Mouse (Mus musculus) forebrain, embryonic 11.5 days (tissue): ENCODE results near the gene Nkx2-4. TPM values are rescaled to one million over a fixed set of nuclear protein-coding genes. Genes with fewer than 3 reads are reported as not detected.

Experiments
- ATAC-seq: fragments of 200-750 bp; cut with Nextera tagmentation; replicated peaks from 2 replicates; pipeline ENCODE4 v1.8.0; 2017; ENCODE audit warnings: moderate TSS enrichment; ENCODE audit not compliant: low FRiP score
- DNase-seq: peaks from one replicate; pipeline ENCODE4 v3.0.0-alpha.2; 2017; ENCODE audit warnings: low spot score
- H3K27ac ChIP-seq: fragments of 300-500 bp; sonication (generic); 2 replicates; pipeline ENCODE4 v1.5.1; 2014; ENCODE audit warnings: low read depth, low read length
- H3K27me3 ChIP-seq: fragments of 300-500 bp; sonication (generic); 2 replicates; pipeline ENCODE4 v1.6.1; 2014; ENCODE audit warnings: mild to moderate bottlenecking, low read length, mixed read lengths; ENCODE audit not compliant: control insufficient read depth, insufficient read depth
- H3K36me3 ChIP-seq: fragments of 300-500 bp; sonication (generic); 2 replicates; pipeline ENCODE4 v1.6.1; 2014; ENCODE audit warnings: mild to moderate bottlenecking, low read length, moderate library complexity, mixed read lengths; ENCODE audit not compliant: control insufficient read depth, insufficient read depth
- H3K4me1 ChIP-seq: fragments of 300-500 bp; sonication (generic); replicated peaks from 2 replicates; pipeline ENCODE4 v1.6.1; 2014; ENCODE audit warnings: low read length, mixed read lengths; ENCODE audit not compliant: control insufficient read depth, insufficient read depth
- H3K4me2 ChIP-seq: fragments of 300-500 bp; sonication (generic); 2 replicates; pipeline ENCODE4 v1.6.1; 2014; ENCODE audit warnings: low read depth, mild to moderate bottlenecking, low read length, moderate library complexity, mixed read lengths; ENCODE audit not compliant: severe bottlenecking
- H3K4me3 ChIP-seq: fragments of 300-500 bp; sonication (generic); 2 replicates; pipeline ENCODE4 v1.5.1; 2014; ENCODE audit warnings: low read depth, low read length
- H3K9ac ChIP-seq: fragments of 300-500 bp; sonication (generic); 2 replicates; pipeline ENCODE4 v1.6.1; 2014; ENCODE audit warnings: low read length
- H3K9me3 ChIP-seq: fragments of 300-500 bp; sonication (generic); 2 replicates; pipeline ENCODE4 v1.6.1; 2016; ENCODE audit warnings: low read length, mixed read lengths; ENCODE audit not compliant: control insufficient read depth
- WGBS: fragments of 180-500 bp; shearing (Covaris S2); extraction: QIAGEN DNeasy Blood & Tissue Kit; methylation state at CpG from one replicate; pipeline ENCODE4 v1.1.7; 2014; 5-methylcytosine and 5-hydroxymethylcytosine counted together
- polyA plus RNA-seq: library from polyadenylated mRNA; unstranded; fragments of >200 nt; fragmentation: Nextera tagmentation; extraction: Ambion mirVana; gene quantifications from 2 replicates; pipeline ENCODE4 v1.2.1, GENCODE M21; 2014

Gene Nkx2-4
- 1.3 and 3.8 TPM in 2 replicates for polyA plus RNA-seq

- under 1% methylated on average over 82 of the region's 82 CpGs for WGBS
- H3K9me3 ChIP-seq: no peaks in the 10 kb centered on the region
- peak within 1 kb of the TSS; percentile 26; the same call in 1 of the 2 replicates for H3K4me2 ChIP-seq
- H3K27me3 ChIP-seq: peaks cover 65% of the 10 kb centered on the region
- no peak within 1 kb of the TSS for H3K27ac ChIP-seq
- ATAC-seq (peak; percentile 48), DNase-seq (peak; percentile 63)
- peaks cover 6% of the 10 kb centered on the region; the same call in 1 of the 2 replicates for H3K4me1 ChIP-seq
- H3K4me3 ChIP-seq: peak within 1 kb of the TSS; percentile 26
- H3K9ac ChIP-seq: no peak within 1 kb of the TSS; the same call in 1 of the 2 replicates
- H3K36me3 ChIP-seq: no peaks in the 10 kb centered on the region
Measured at GRCm38 (mm10) chr2:147085072-147085870, at the start of gene Nkx2-4. Gene Nkx2-4, minus strand, starts transcription at chr2:147085445.

DNA sequence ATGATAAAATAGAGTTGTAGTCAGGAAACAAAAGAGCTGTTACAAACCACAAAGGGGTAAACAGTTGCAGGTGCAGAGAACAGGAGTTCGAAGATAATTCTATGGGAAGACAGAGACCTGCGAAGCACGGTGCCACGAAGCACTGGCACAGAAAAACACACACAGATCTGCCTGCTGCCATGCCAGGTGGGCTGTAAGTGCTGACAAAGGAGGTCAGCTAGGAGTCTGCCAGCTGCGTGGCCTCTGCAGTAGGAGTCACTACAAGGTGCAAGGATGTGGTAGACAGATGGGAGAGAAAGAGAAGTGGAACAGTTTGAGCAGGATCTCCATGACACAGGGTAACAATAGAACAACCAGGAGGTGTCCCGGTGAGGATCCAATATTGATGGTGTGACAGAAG lies 42.1 kb upstream of the Nkx2-4 start:
- Histone ChIP-seq H3K4me3 (no peak overlapping the region), H3K4me1 (no peaks in the 10 kb centered on the region), H3K27ac (no peak overlapping the region), H3K4me2 (no peak overlapping the region), H3K27me3 (no peaks in the 10 kb centered on the region), H3K9me3 (no peaks in the 10 kb centered on the region), H3K36me3 (no peaks in the 10 kb centered on the region), H3K9ac (no peak overlapping the region)
- DNase-seq (no peak), ATAC-seq (no peak)
- WGBS: 83% methylated on average over 6 of the region's 6 CpGs

GRCm38 (mm10) chr2:147119736-147120135 lies 34.5 kb upstream of the Nkx2-4 start:
- Histone ChIP-seq H3K4me2 (no peak overlapping the region), H3K9me3 (no peaks in the 10 kb centered on the region), H3K4me3 (no peak overlapping the region), H3K4me1 (no peaks in the 10 kb centered on the region), H3K36me3 (no peaks in the 10 kb centered on the region), H3K9ac (no peak overlapping the region), H3K27ac (no peak overlapping the region), H3K27me3 (no peaks in the 10 kb centered on the region)
- DNase-seq (no peak), ATAC-seq (no peak)
- 93% methylated on average over 1 of the region's 1 CpGs for WGBS

- DNase-seq (no peak), ATAC-seq (no peak)
- Histone ChIP-seq H3K4me3 (no peak overlapping the region), H3K9me3 (no peaks in the 10 kb centered on the region), H3K36me3 (no peaks in the 10 kb centered on the region), H3K27ac (no peak overlapping the region), H3K4me2 (no peak overlapping the region), H3K4me1 (peaks cover 6% of the 10 kb centered on the region; the same call in 1 of the 2 replicates), H3K9ac (no peak overlapping the region), H3K27me3 (peaks cover 59% of the 10 kb centered on the region)
- 12% methylated on average over 5 of the region's 5 CpGs for WGBS
Measured at GRCm38 (mm10) chr2:147086441-147086840, 1.2 kb upstream of the Nkx2-4 start.

GRCm38 (mm10) chr2:147085937-147086336 lies 692 bp upstream of the Nkx2-4 start:
- peaks cover 6% of the 10 kb centered on the region; the same call in 1 of the 2 replicates for H3K4me1 ChIP-seq
- H3K4me2 ChIP-seq: no peak overlapping the region
- no peak for DNase-seq
- H3K9ac ChIP-seq: no peak overlapping the region
- H3K4me3 ChIP-seq: no peak overlapping the region
- 2% methylated on average over 6 of the region's 6 CpGs for WGBS
- H3K36me3 ChIP-seq: no peaks in the 10 kb centered on the region
- ATAC-seq: 0 out of 2 replicates have a peak, but pooled peaks have one; percentile 6
- H3K9me3 ChIP-seq: no peaks in the 10 kb centered on the region
- no peak overlapping the region for H3K27ac ChIP-seq
- peaks cover 64% of the 10 kb centered on the region for H3K27me3 ChIP-seq

DNA sequence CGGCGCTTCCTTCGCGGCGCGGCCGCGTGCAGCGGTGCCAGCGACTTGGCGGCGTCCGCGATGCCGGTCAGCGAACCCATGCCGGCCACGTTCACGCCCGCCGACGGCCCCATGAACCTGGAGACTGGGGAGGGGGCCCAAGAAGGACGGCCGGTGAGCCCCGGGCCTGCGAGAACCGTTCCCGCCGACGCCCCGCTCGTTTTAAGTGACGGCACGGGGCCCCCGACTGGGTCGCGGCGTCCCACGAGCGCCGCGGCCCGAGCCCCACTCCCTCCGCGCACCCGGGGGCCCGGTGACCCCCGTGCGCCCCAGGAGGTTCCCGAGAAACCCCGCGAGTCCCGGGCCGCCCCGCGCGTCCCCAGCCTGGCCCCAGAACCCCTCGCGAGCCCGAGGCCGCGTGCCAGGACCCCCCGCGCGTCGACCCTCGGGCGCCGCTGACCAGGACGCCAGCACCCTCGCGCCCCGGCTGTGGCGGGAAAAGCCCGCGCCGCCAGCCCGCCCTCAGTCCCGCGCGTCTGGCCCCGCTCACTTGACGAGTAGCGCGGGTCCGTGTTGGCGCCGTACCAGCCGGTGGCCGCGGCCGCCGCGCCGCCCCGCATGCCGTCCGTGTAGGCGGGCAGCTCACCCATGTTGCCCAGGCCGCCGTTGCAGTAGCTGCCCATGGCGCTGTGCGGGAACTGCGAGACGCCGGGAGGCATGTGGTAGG lies 726 bp downstream of the Nkx2-4 start:
- no peak overlapping the region for H3K27ac ChIP-seq
- H3K4me3 ChIP-seq: peak overlapping the region; percentile 26
- DNase-seq: peak; percentile 73

DNA sequence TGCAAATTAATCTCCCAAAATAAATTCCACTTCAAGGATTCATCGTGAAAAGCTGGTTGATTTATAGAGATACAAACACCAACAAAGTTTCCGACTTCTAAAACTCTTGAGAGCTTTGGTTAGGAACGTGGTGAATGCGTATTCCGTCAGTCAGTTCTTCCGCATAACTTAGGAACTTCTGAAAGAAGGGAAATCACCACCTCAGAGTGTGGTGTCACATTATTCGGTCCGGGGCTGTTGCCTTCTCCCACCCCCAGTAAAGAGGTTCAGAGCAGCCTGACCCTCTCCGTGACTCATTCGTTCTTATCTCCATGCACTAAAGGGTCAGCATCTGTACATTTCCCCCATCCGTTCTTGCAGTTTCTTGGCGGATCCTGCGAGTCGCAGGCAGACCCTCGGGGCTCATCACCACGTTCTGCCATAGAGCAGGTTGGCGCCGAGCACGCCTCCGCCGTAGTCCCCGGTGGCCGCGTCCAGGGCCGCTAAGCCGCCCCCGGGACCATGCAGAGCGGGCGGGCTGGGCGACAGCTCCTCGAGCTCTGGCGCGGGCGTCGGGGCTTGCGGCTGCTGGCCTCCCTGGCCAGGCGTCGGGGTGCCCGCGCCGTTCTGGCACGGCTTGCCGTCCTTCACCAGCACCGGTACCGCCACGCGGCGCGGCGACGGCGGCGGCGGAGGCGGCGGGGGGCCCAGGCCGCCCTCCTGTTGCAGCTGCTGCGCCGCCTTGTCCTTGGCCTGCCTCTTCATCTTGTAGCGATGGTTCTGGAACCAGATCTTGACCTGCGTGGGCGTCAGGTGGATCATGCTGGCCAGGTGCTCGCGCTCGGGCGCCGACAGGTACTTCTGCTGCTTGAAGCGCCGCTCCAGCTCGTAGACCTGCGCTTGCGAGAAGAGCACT lies 1.5 kb downstream of the Nkx2-4 start:
- H3K9ac ChIP-seq: no peak overlapping the region
- H3K27ac ChIP-seq: no peak overlapping the region
- WGBS: under 1% methylated on average over 60 of the region's 72 CpGs
- peak; percentile 72 for DNase-seq
- no peaks in the 10 kb centered on the region for H3K9me3 ChIP-seq
- 0 out of 2 replicates have a peak overlapping the region, but pooled peaks have one; percentile 15 for H3K4me2 ChIP-seq
- peak overlapping the region; percentile 26 for H3K4me3 ChIP-seq
- peak; percentile 52 for ATAC-seq
- no peaks in the 10 kb centered on the region for H3K36me3 ChIP-seq
- peaks cover 6% of the 10 kb centered on the region; the same call in 1 of the 2 replicates for H3K4me1 ChIP-seq
- peaks cover 71% of the 10 kb centered on the region for H3K27me3 ChIP-seq

More for the DNA sequence above, 726 bp downstream of the Nkx2-4 start:
- Histone ChIP-seq H3K4me1 (peaks cover 6% of the 10 kb centered on the region; the same call in 1 of the 2 replicates), H3K9ac (no peak overlapping the region; the same call in 1 of the 2 replicates), H3K27me3 (peaks cover 68% of the 10 kb centered on the region), H3K36me3 (no peaks in the 10 kb centered on the region), H3K9me3 (no peaks in the 10 kb centered on the region), H3K4me2 (peak overlapping the region; percentile 26; the same call in 1 of the 2 replicates)
- WGBS: under 1% methylated on average over 82 of the region's 106 CpGs
- peak; percentile 49 for ATAC-seq

- no peaks in the 10 kb centered on the region for H3K36me3 ChIP-seq
- H3K9me3 ChIP-seq: no peaks in the 10 kb centered on the region
- H3K4me3 ChIP-seq: no peak overlapping the region
- no peak for DNase-seq
- no peak overlapping the region for H3K27ac ChIP-seq
- H3K4me1 ChIP-seq: peaks cover 6% of the 10 kb centered on the region; the same call in 1 of the 2 replicates
- peaks cover 65% of the 10 kb centered on the region for H3K27me3 ChIP-seq
- ATAC-seq: no peak
- no peak overlapping the region for H3K9ac ChIP-seq
- H3K4me2 ChIP-seq: no peak overlapping the region
- WGBS: 69% methylated on average over 4 of the region's 4 CpGs
Measured at GRCm38 (mm10) chr2:147082391-147082790, 2.9 kb downstream of the Nkx2-4 start.
